Mouse (Mus musculus): ENCODE results near the gene Pitpna. TPM values are rescaled to one million over a fixed set of nuclear protein-coding genes. Genes with fewer than 3 reads are reported as not detected.

Pitpna gene
- total RNA-seq, 1 experiment: 40.3 TPM

GRCm38 (mm10) chr11:75583521-75583920 is 4.4 kb upstream of the Pitpna start:
- Histone ChIP-seq H3K4me1 (ENCODE audit: control insufficient read depth in 2 of 2, insufficient read depth in 2 of 2, low read length in 2 of 2, poor library complexity in 1 of 2) (peaks cover 0 to under 1% of the 10 kb centered on the region in 2 experiments; a peak in 1 of 4 replicates), H3K9me3 (ENCODE audit: control insufficient read depth, insufficient read depth, low read depth, low read length) (no peaks in the 10 kb centered on the region), H3K36me3 (ENCODE audit: control insufficient read depth, insufficient read depth, low read length, poor library complexity, severe bottlenecking) (no peaks in the 10 kb centered on the region), H3K4me3 (ENCODE audit: insufficient read depth in 1 of 2, low read depth in 1 of 2, low read length in 2 of 2, poor library complexity in 1 of 2, severe bottlenecking in 1 of 2) (no peak overlapping the region), H3K27ac (ENCODE audit: insufficient read depth, low read depth, low read length, poor library complexity, severe bottlenecking) (no peak overlapping the region), H3K9ac (ENCODE audit: insufficient read depth, low read depth, low read length, poor library complexity, severe bottlenecking) (no peak overlapping the region)
- TF ChIP-seq HCFC1 (IDR thresholded peaks at IDR 0.05; ENCODE audit: borderline replicate concordance, insufficient read depth, low read length) (no peak), ZC3H11A (IDR thresholded peaks at IDR 0.05; ENCODE audit: borderline replicate concordance, low read depth, low read length) (no peak), MAFK (IDR thresholded peaks at IDR 0.05; ENCODE audit: insufficient read depth, low read depth, low read length) (no peak), CHD2 (IDR thresholded peaks at IDR 0.05; ENCODE audit: low read depth, low read length) (no peak), ZNF384 (IDR thresholded peaks at IDR 0.05; ENCODE audit: low read depth, low read length) (no peak)
- in situ Hi-C loops (cut with MboI; ENCODE audit: low sequenced_read_pairs in 2 of 2, unreplicated experiment in 2 of 2): no loop called here
- DNase-seq (ENCODE audit: low read depth, low spot score): no peak

GRCm38 (mm10) chr11:75585061-75585460 is 2.8 kb upstream of the Pitpna start:
- Histone ChIP-seq H3K9ac (ENCODE audit: insufficient read depth, low read depth, low read length, poor library complexity, severe bottlenecking) (no peak overlapping the region), H3K4me1 (ENCODE audit: control insufficient read depth in 2 of 2, insufficient read depth in 2 of 2, low read length in 2 of 2, poor library complexity in 1 of 2) (peaks cover 0 to 10% of the 10 kb centered on the region in 2 experiments; a peak in 2 of 4 replicates), H3K9me3 (ENCODE audit: control insufficient read depth, insufficient read depth, low read depth, low read length) (no peaks in the 10 kb centered on the region), H3K4me3 (ENCODE audit: insufficient read depth in 1 of 2, low read depth in 1 of 2, low read length in 2 of 2, poor library complexity in 1 of 2, severe bottlenecking in 1 of 2) (no peak overlapping the region), H3K36me3 (ENCODE audit: control insufficient read depth, insufficient read depth, low read length, poor library complexity, severe bottlenecking) (peaks cover 1% of the 10 kb centered on the region; the same call in 1 of the 2 replicates), H3K27ac (ENCODE audit: insufficient read depth, low read depth, low read length, poor library complexity, severe bottlenecking) (no peak overlapping the region)
- no peak for DNase-seq (ENCODE audit: low read depth, low spot score)
- in situ Hi-C loops (cut with MboI; ENCODE audit: low sequenced_read_pairs in 2 of 2, unreplicated experiment in 2 of 2): no loop called here
- TF ChIP-seq CHD2 (IDR thresholded peaks at IDR 0.05; ENCODE audit: low read depth, low read length) (no peak), MAFK (IDR thresholded peaks at IDR 0.05; ENCODE audit: insufficient read depth, low read depth, low read length) (no peak), ZNF384 (IDR thresholded peaks at IDR 0.05; ENCODE audit: low read depth, low read length) (no peak), HCFC1 (IDR thresholded peaks at IDR 0.05; ENCODE audit: borderline replicate concordance, insufficient read depth, low read length) (no peak), ZC3H11A (IDR thresholded peaks at IDR 0.05; ENCODE audit: borderline replicate concordance, low read depth, low read length) (no peak)

- no peak overlapping the region for H3K9ac ChIP-seq (ENCODE audit: insufficient read depth, low read depth, low read length, poor library complexity, severe bottlenecking)
- no peak overlapping the region for H3K4me3 ChIP-seq (ENCODE audit: insufficient read depth in 1 of 2, low read depth in 1 of 2, low read length in 2 of 2, poor library complexity in 1 of 2, severe bottlenecking in 1 of 2)
- peaks cover 3% of the 10 kb centered on the region; the same call in 1 of the 2 replicates for H3K36me3 ChIP-seq (ENCODE audit: control insufficient read depth, insufficient read depth, low read length, poor library complexity, severe bottlenecking)
- in situ Hi-C loops (cut with MboI; ENCODE audit: low sequenced_read_pairs in 2 of 2, unreplicated experiment in 2 of 2): no loop called here
- H3K27ac ChIP-seq (ENCODE audit: insufficient read depth, low read depth, low read length, poor library complexity, severe bottlenecking): no peak overlapping the region
- no peak for TF ChIP-seq HCFC1 (IDR thresholded peaks at IDR 0.05; ENCODE audit: borderline replicate concordance, insufficient read depth, low read length)
- no peak for TF ChIP-seq ZC3H11A (IDR thresholded peaks at IDR 0.05; ENCODE audit: borderline replicate concordance, low read depth, low read length)
- TF ChIP-seq CHD2 (IDR thresholded peaks at IDR 0.05; ENCODE audit: low read depth, low read length): no peak
- TF ChIP-seq ZNF384 (IDR thresholded peaks at IDR 0.05; ENCODE audit: low read depth, low read length): no peak
- no peak for TF ChIP-seq MAFK (IDR thresholded peaks at IDR 0.05; ENCODE audit: insufficient read depth, low read depth, low read length)
- no peak for DNase-seq (ENCODE audit: low read depth, low spot score)
- peaks cover 0 to 12% of the 10 kb centered on the region in 2 experiments; a peak in 2 of 4 replicates for H3K4me1 ChIP-seq (ENCODE audit: control insufficient read depth in 2 of 2, insufficient read depth in 2 of 2, low read length in 2 of 2, poor library complexity in 1 of 2)
- no peaks in the 10 kb centered on the region for H3K9me3 ChIP-seq (ENCODE audit: control insufficient read depth, insufficient read depth, low read depth, low read length)
Observed at GRCm38 (mm10) chr11:75585978-75586377, 1.9 kb upstream of the Pitpna start.

- TF ChIP-seq HCFC1 (IDR thresholded peaks at IDR 0.05; ENCODE audit: borderline replicate concordance, insufficient read depth, low read length) (no peak), ZNF384 (IDR thresholded peaks at IDR 0.05; ENCODE audit: low read depth, low read length) (no peak), CHD2 (IDR thresholded peaks at IDR 0.05; ENCODE audit: low read depth, low read length) (no peak), MAFK (IDR thresholded peaks at IDR 0.05; ENCODE audit: insufficient read depth, low read depth, low read length) (no peak), ZC3H11A (IDR thresholded peaks at IDR 0.05; ENCODE audit: borderline replicate concordance, low read depth, low read length) (no peak)
- in situ Hi-C loops (cut with MboI; ENCODE audit: low sequenced_read_pairs in 2 of 2, unreplicated experiment in 2 of 2): no loop called here
- Histone ChIP-seq H3K4me3 (ENCODE audit: insufficient read depth in 1 of 2, low read depth in 1 of 2, low read length in 2 of 2, poor library complexity in 1 of 2, severe bottlenecking in 1 of 2) (no peak overlapping the region), H3K4me1 (ENCODE audit: control insufficient read depth in 2 of 2, insufficient read depth in 2 of 2, low read length in 2 of 2, poor library complexity in 1 of 2) (peaks cover 0 to 12% of the 10 kb centered on the region in 2 experiments; a peak in 2 of 4 replicates), H3K9ac (ENCODE audit: insufficient read depth, low read depth, low read length, poor library complexity, severe bottlenecking) (no peak overlapping the region), H3K9me3 (ENCODE audit: control insufficient read depth, insufficient read depth, low read depth, low read length) (no peaks in the 10 kb centered on the region), H3K36me3 (ENCODE audit: control insufficient read depth, insufficient read depth, low read length, poor library complexity, severe bottlenecking) (peaks cover 3% of the 10 kb centered on the region; the same call in 1 of the 2 replicates), H3K27ac (ENCODE audit: insufficient read depth, low read depth, low read length, poor library complexity, severe bottlenecking) (no peak overlapping the region)
- DNase-seq (ENCODE audit: low read depth, low spot score): no peak
Observed at GRCm38 (mm10) chr11:75586963-75587362, 934 bp upstream of the Pitpna start.
